Mouse (Mus musculus) right cerebral cortex, postnatal 25 days (tissue): Measurements from ENCODE around the gene Aasdh.

ENCODE experiments used
- DNase-seq: peaks from one replicate; pipeline ENCODE4 v3.0.0; 2022

Gene Aasdh

DNA sequence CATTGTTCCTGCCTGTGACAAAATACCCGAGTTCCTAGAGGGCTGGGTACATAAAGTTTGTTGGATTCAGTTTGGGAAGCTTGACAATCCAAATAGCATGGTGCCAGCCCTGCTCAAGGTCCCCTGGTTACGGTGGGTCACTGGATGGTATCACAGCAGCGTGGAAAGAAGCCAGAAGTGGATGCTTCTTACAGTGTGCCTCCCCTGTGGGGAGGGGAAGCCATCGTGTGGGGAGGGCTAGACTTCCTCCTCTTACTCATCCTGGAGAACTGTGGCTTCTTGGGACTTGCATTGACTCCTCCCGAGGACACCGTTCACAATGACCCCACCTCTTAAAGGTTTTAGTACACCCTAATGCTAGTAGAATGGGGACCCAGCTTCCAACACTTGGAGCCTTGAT lies 65.5 kb downstream of the Aasdh start:
- no peak for DNase-seq

DNA sequence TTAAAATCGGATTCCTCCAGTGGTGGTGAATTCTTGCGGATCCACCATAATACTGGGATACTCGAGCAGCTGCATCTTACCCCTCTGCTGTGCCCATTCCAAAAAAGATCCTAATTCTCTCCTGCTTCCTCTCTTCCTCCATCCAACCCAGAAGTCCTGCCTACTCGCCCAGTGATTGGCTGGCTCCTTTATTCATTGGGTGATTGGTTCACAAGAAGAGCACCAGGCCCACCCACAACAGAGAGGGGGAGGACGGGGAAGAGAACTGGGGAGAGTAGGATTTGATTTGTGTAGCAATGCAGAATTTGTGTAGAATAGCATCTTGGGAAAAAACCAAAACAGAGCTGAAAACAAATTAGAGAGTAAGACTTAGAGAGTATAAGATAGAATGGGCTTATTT lies 68.3 kb downstream of the Aasdh start:
- DNase-seq, result no peak

DNA sequence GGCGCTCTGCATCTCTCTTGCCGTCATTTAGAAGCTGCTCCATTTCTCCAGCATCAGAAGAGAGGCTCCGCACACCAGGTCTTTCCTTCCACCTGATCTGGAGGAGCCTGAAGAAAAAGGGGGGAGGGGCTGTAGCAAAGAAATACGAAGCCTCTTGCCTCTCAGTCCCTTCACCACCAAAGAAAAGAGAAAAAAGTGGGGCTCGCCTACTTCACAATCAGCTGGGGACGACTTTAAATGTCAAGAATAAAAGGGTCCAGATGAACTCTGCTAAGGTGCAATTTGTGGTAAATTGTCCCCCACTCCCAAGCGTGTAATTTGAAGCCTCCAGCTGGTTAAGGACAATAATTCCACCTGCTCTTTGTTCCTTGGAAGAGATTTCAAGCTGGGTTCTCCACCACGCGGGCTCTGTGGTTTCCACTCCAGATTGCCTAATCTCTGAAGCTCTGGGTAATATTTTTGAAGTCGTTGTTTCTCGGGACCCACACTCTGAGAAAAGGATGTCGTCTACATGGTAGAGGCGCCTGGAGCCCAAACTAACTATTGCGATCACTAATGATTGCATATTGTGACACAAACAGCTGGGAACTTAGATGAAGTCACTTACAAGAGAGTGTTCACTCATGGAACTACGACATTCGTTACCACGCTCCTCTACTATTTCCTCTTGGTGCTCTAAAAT lies 72.6 kb downstream of the Aasdh start:
- DNase-seq, result no peak

DNA sequence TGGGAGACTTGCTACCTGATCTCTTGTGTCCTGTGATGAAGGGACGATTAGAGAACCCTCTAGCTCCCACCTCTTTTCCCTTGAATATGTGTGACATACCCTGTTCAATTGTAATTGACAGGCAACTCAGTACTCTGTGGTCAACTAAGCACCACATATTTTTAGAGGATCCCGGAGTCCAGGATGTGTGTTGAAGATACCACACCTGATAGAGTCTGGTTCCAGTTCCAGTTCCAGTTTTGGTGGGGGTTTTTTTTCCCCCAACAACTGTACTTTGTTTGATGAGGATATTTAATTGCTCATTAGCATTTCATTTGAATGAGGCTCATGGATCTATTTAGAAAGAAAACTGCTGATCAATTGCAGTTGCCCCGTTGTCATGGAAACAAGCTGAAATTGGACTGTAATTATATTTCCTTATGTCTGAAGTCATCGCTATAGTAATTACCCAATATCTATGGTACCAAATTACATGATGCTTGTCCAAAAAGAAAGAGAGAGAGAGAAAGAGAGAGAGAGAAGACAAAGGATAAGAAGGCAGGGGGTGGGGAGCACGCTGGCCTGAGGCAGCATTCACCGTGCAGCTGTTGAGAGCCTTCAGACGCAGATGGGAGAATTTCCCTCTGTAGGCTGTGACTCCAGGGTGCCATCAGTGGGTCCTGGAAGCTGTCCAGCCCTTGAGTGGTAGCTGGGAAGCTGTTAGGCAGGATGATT lies 76.6 kb downstream of the Aasdh start:
- peak; percentile 22 for DNase-seq
